Mouse (Mus musculus) thymus, adult 2 months (tissue): ENCODE results near the gene Vmn2r8. TPM values are rescaled to one million over a fixed set of nuclear protein-coding genes. Genes with fewer than 3 reads are reported as not detected.
A peak's percentile ranks its signal among the peaks of the same experiment; 100 is the strongest.
"Not testable (repeated sequence)": the region's sequence is repeated elsewhere in the genome, so short reads cannot be mapped to it uniquely, and the experiment has no call there.

ENCODE experiments used
- DNase-seq: peaks from one replicate; pipeline ENCODE4 v3.0.0; 2021
- H3K27ac ChIP-seq: fragments of 200-500 bp; 2 replicates; pipeline ENCODE4 v1.5.1; 2012; ENCODE audit warnings: low read length, control low read depth; ENCODE audit not compliant: control insufficient read depth, insufficient read depth
- H3K27me3 ChIP-seq: fragments of 200-500 bp; 2 replicates; pipeline ENCODE4 v1.6.1; 2012; ENCODE audit warnings: mild to moderate bottlenecking, low read length, moderate library complexity, mixed read lengths; ENCODE audit not compliant: control insufficient read depth, insufficient read depth
- H3K36me3 ChIP-seq: fragments of 200-500 bp; 2 replicates; pipeline ENCODE4 v1.6.1; 2012; ENCODE audit warnings: mild to moderate bottlenecking, low read length, moderate library complexity; ENCODE audit not compliant: control insufficient read depth, insufficient read depth
- H3K4me1 ChIP-seq: fragments of 200-500 bp; replicated peaks from 2 replicates; pipeline ENCODE4 v1.6.1; 2012; ENCODE audit warnings: low read length; ENCODE audit not compliant: control insufficient read depth, insufficient read depth
- H3K4me3 ChIP-seq: fragments of 200-500 bp; 2 replicates; pipeline ENCODE4 v1.5.1; 2012; ENCODE audit warnings: mild to moderate bottlenecking, low read length, control low read depth, moderate library complexity; ENCODE audit not compliant: control insufficient read depth, insufficient read depth
- CTCF ChIP-seq: fragments of 200-500 bp; IDR thresholded peaks from 2 replicates; pipeline ENCODE4 v1.5.1; 2012; ENCODE audit warnings: mild to moderate bottlenecking, control low read depth, low read length, moderate library complexity, borderline replicate concordance; ENCODE audit not compliant: control insufficient read depth, poor library complexity, insufficient read depth; ENCODE audit errors: extremely low read depth
- POLR2A ChIP-seq: fragments of 200-500 bp; IDR thresholded peaks from 2 replicates; pipeline ENCODE4 v1.6.1; 2012; ENCODE audit warnings: mild to moderate bottlenecking, low read length, control low read depth, moderate library complexity; ENCODE audit not compliant: control insufficient read depth, poor library complexity, insufficient read depth; ENCODE audit errors: extremely low read depth
- WGBS: fragments of 180-500 bp; shearing (Covaris S2); methylation state at CpG from one replicate; pipeline ENCODE4 v1.1.7; 2018; 5-methylcytosine and 5-hydroxymethylcytosine counted together
- polyA plus RNA-seq: library from polyadenylated mRNA; depleted of rRNA; stranded (reverse); fragments of >200 nt; gene quantifications from 2 replicates; pipeline ENCODE4 v1.2.3, GENCODE M21; 2012; rRNA removed

Vmn2r8 gene
- polyA plus RNA-seq, result not detected in 2 replicates

DNA sequence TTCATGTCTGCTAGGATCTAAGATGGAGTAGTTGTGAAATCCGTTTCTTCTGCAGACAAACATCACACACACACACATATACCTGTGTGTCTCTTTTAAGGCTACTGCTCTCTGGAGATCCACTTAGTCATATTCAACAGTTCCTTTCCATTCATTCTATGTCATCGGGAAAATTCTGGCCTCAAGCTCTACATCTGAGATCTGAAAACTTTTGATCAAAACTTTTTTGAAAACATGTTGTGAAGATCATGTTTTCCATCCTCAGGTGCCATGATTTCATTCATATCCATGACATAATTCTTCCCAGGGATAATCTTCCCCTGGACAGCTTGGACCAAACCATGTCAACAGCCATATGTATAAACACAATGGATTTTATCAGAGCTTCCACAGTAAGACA, at the start of gene Vmn2r8:
Gene Vmn2r8, minus strand, starts transcription at position 101 of the 400 bp plus-strand sequence.
- H3K4me1 ChIP-seq, H3K27ac ChIP-seq, H3K4me3 ChIP-seq, H3K27me3 ChIP-seq, DNase-seq, H3K36me3 ChIP-seq: not testable (repeated sequence)
- 78% methylated on average over 2 of the region's 2 CpGs for WGBS

DNA sequence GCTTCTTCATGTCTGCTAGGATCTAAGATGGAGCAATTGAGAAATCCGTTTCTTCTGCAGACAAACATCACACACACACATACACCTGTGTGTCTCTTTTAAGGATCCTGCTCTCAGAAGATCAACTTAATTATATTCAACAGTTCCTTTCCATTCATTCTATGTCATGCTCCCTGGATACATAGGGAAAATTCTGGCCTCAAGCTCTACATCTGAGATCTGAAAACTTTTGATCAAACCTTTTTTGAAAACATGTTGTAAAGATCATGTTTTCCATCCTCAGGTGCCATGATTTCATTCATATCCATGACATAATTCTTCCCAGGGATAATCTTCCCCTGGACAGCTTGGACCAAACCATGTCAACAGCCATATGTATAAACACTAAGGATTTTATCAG, 43.9 kb upstream of the Vmn2r8 start, which contains the start of gene Vmn2r9:
Gene Vmn2r9, minus strand, starts transcription at position 101 of the 400 bp plus-strand sequence.
- H3K27me3 ChIP-seq, result not testable (repeated sequence)
- 72% methylated on average over 1 of the region's 1 CpGs for WGBS

GRCm38 (mm10) chr5:108849466-108849865, 40.8 kb upstream of the Vmn2r8 start:
- 62% methylated on average over 1 of the region's 1 CpGs for WGBS
- no peaks in the 10 kb centered on the region for H3K36me3 ChIP-seq
- H3K27ac ChIP-seq, result no peak overlapping the region
- no peaks in the 10 kb centered on the region for H3K4me1 ChIP-seq
- H3K27me3 ChIP-seq, result no peaks in the 10 kb centered on the region
- no peak for DNase-seq
- TF ChIP-seq CTCF, result no peak
- TF ChIP-seq POLR2A, result no peak
- no peak overlapping the region for H3K4me3 ChIP-seq

More for the DNA sequence above, 43.9 kb upstream of the Vmn2r8 start, which contains the start of gene Vmn2r9:
- H3K4me1 ChIP-seq, H3K27ac ChIP-seq, DNase-seq, H3K36me3 ChIP-seq, H3K4me3 ChIP-seq: not testable (repeated sequence)

DNA sequence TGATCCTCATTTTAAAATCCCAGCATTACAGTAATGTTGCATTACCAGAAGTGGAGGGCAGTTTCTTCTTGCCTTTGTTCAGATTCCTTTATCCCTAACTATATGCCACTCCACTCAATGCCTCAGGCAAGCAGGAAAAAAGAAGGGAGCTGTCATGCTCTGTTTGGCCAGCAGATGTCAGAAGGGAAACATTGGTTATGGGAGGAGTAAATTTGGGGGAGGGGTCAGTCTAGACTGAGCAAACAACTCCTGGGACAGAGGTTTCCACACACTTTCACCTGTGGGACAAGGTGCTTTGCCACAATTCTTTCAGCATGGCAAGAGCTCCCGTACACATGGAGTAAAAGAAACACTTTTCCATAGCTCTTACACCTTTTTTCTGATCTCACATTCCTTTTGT, 27.5 kb upstream of the Vmn2r8 start:
- no peak for DNase-seq
- TF ChIP-seq POLR2A (no peak), CTCF (no peak)
- no peaks in the 10 kb centered on the region for H3K27me3 ChIP-seq
- H3K4me1 ChIP-seq, result no peaks in the 10 kb centered on the region
- H3K4me3 ChIP-seq, result no peak overlapping the region
- 72% methylated on average over 1 of the region's 1 CpGs for WGBS
- H3K36me3 ChIP-seq, result no peaks in the 10 kb centered on the region
- H3K27ac ChIP-seq, result no peak overlapping the region

GRCm38 (mm10) chr5:108823276-108823675, 14.6 kb upstream of the Vmn2r8 start:
- TF ChIP-seq POLR2A (no peak), CTCF (no peak)
- WGBS, result 89% methylated on average over 2 of the region's 2 CpGs

DNA sequence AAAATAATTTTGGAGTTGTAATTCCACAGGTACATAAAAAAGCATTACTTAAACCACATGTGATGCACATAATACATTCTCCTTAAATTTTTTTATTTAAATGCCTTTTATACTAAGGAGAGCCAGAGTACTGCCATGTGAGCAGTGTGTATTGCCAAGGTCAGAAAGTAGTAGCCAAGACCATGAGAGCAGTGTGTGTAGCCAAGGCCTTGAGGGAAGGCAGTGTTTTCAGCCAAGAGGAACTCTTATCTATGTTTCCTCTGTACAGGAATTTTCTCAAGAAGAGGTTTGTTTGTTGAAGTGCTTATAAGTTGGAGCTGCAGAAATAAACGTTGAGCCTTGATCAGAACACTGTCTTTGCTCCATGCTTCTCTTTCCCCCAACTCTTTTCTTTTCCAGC, 5.0 kb downstream of the Vmn2r8 start:
- Histone ChIP-seq H3K4me1 (no peaks in the 10 kb centered on the region), H3K36me3 (no peaks in the 10 kb centered on the region), H3K27ac (no peak overlapping the region), H3K27me3 (no peaks in the 10 kb centered on the region), H3K4me3 (no peak overlapping the region)
- DNase-seq, result no peak
- TF ChIP-seq POLR2A (no peak), CTCF (no peak)
- 52% methylated on average over 1 of the region's 1 CpGs for WGBS

More at GRCm38 (mm10) chr5:108823276-108823675, 14.6 kb upstream of the Vmn2r8 start:
- Histone ChIP-seq H3K27me3 (no peaks in the 10 kb centered on the region), H3K27ac (no peak overlapping the region), H3K4me1 (no peaks in the 10 kb centered on the region), H3K4me3 (no peak overlapping the region), H3K36me3 (no peaks in the 10 kb centered on the region)
- DNase-seq, result no peak

DNA sequence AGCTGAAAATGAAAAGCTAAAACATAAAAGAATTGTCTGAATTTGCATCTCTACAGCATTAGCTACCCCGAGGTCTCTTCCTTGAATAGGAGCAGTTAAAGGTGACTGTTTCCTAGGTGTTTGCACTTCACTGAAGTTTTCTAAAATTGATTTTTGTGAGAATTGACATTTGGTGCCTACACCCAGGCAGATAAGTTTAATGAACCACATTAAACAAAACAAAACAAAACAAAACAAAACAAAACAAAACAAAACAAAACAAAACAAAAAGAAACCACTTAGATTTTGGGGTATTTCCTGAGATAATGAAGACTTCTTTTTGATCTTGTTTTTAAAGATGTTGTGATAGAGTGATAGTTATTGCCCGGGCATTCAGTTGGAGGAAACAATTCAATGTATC, 13.4 kb downstream of the Vmn2r8 start, which contains the start of gene Tmed11:
Gene Tmed11, minus strand, starts transcription at position 101 of the 400 bp plus-strand sequence.
- not testable (repeated sequence) for H3K4me3 ChIP-seq, DNase-seq, H3K36me3 ChIP-seq, H3K27ac ChIP-seq, H3K4me1 ChIP-seq, H3K27me3 ChIP-seq
- WGBS, result 69% methylated on average over 2 of the region's 2 CpGs

DNA sequence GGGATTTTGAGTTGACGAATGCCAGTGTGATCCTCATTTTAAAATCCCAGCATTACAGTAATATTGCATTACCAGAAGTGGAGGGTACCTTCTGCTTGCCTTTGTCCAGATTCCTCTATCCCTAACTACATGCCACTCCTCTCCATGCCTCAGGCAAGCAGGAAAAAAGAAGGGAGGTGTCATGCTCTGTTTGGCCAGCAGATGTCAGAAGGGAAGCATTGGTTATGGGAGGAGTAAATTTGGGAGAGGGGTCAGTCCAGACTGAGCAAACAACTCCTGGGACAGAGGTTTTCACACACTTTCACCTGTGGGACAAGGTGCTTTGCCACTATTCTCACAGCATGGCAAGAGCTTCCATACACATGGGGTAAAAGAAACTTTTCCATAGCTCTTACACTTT, 18.3 kb downstream of the Vmn2r8 start:
- WGBS, result 58% methylated on average over 1 of the region's 1 CpGs
- H3K27ac ChIP-seq, H3K36me3 ChIP-seq, H3K4me1 ChIP-seq, H3K27me3 ChIP-seq, H3K4me3 ChIP-seq: not testable (repeated sequence)
- DNase-seq, result peak; percentile 2
